Mouse (Mus musculus) embryonic facial prominence, embryonic 14.5 days (tissue): ENCODE data around the gene Orai1. TPM values are rescaled to one million over a fixed set of nuclear protein-coding genes. Genes with fewer than 3 reads are reported as not detected.
A peak's percentile ranks its signal among the peaks of the same experiment; 100 is the strongest.

Experiments used
- ATAC-seq: fragments of 200-750 bp; cut with Nextera tagmentation; 2 replicates; pipeline ENCODE4 v1.8.0; 2017; ENCODE audit warnings: low read depth, moderate number of reproducible peaks, moderate TSS enrichment
- DNase-seq: peaks from one replicate; pipeline ENCODE4 v3.0.0-alpha.2; 2015; ENCODE audit warnings: low spot score
- H3K27ac ChIP-seq: fragments of 300-500 bp; sonication (generic); replicated peaks from 2 replicates; pipeline ENCODE4 v1.5.1; 2014; ENCODE audit warnings: low read depth, mild to moderate bottlenecking, low read length, moderate library complexity
- H3K27me3 ChIP-seq: fragments of 300-500 bp; sonication (generic); replicated peaks from 2 replicates; pipeline ENCODE4 v1.6.1; 2014; ENCODE audit warnings: low read length; ENCODE audit not compliant: control insufficient read depth, insufficient read depth
- H3K36me3 ChIP-seq: fragments of 300-500 bp; sonication (generic); 2 replicates; pipeline ENCODE4 v1.6.1; 2014; ENCODE audit warnings: low read length, mixed read lengths; ENCODE audit not compliant: control insufficient read depth, insufficient read depth
- H3K4me1 ChIP-seq: fragments of 300-500 bp; sonication (generic); 2 replicates; pipeline ENCODE4 v1.6.1; 2014; ENCODE audit warnings: antibody characterized with exemption, low read length; ENCODE audit not compliant: control insufficient read depth, insufficient read depth
- H3K4me2 ChIP-seq: fragments of 300-500 bp; sonication (generic); 2 replicates; pipeline ENCODE4 v1.6.1; 2014; ENCODE audit warnings: low read depth, mild to moderate bottlenecking, low read length, moderate library complexity, mixed read lengths
- H3K4me3 ChIP-seq: fragments of 300-500 bp; sonication (generic); 2 replicates; pipeline ENCODE4 v1.5.1; 2014; ENCODE audit warnings: low read depth, mild to moderate bottlenecking, low read length
- H3K9ac ChIP-seq: fragments of 300-500 bp; sonication (generic); 2 replicates; pipeline ENCODE4 v1.6.1; 2014; ENCODE audit warnings: low read depth, mild to moderate bottlenecking, low read length, moderate library complexity, mixed read lengths
- H3K9me3 ChIP-seq: fragments of 300-500 bp; sonication (generic); 2 replicates; pipeline ENCODE4 v1.6.1; 2016; ENCODE audit warnings: low read length; ENCODE audit not compliant: control insufficient read depth
- WGBS: fragments of 180-500 bp; shearing (Covaris S2); extraction: QIAGEN DNeasy Blood & Tissue Kit; methylation state at CpG from one replicate; pipeline ENCODE4 v1.1.7; 2014; 5-methylcytosine and 5-hydroxymethylcytosine counted together
- polyA plus RNA-seq: library from polyadenylated mRNA; unstranded; fragments of >200 nt; fragmentation: Nextera tagmentation; extraction: Ambion mirVana; gene quantifications from 2 replicates; pipeline ENCODE4 v1.2.1, GENCODE M21; 2014

The Orai1 gene
- polyA plus RNA-seq, 1 experiment from 2014 or later = 20.8 TPM

DNA sequence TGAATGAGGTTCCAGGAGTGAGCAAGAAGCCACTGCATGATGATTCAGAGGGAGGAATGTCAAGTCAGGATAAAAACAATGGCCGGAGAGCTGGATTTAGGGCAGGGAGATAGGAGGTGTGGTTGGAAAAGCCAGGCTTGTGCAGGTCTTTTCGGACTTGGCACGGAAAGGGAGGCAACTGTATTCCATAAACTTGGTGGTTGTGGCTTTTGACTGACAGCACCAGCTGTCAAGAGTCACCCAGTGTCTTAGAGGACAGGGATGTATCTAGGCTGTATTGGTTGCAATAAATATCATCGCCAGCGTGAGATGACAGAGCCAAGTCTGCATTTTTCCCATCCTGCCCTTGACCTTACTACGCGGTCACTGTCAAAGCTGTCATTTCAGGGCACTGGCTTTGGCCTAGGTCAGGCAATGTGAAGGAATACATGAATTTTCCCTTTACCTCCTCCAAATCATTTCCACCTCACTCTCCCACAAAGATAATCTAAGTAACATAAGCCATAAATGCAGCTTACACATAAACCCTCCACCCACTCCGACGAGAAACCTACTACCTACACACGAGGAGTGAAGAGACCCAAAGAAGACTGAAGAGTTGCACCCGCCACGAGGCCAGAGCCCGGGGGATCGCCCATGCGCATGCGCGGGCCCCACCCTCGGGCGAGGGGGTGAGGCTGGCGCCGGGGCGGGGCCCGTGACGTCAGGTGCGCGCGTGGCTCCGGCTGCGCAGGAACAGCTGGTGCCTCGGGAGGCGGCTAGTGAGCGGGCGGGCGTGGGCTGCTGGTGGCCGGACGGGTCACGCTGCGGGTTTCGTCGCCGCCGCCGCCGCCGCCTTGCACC is 60.9 kb downstream of the Orai1 start:
- ATAC-seq = peak; percentile 94
- WGBS = 10% methylated on average over 26 of the region's 45 CpGs
- Histone ChIP-seq H3K9me3 (0 out of 2 replicates have a peak, but pooled peaks cover 5% of the 10 kb centered on the region), H3K4me1 (peaks cover 17% of the 10 kb centered on the region), H3K27ac (peak overlapping the region; percentile 79), H3K36me3 (no peaks in the 10 kb centered on the region), H3K4me3 (peak overlapping the region; percentile 87), H3K9ac (peak overlapping the region; percentile 79), H3K4me2 (peak overlapping the region; percentile 95), H3K27me3 (no peaks in the 10 kb centered on the region)
- peak; percentile 94 for DNase-seq

DNA sequence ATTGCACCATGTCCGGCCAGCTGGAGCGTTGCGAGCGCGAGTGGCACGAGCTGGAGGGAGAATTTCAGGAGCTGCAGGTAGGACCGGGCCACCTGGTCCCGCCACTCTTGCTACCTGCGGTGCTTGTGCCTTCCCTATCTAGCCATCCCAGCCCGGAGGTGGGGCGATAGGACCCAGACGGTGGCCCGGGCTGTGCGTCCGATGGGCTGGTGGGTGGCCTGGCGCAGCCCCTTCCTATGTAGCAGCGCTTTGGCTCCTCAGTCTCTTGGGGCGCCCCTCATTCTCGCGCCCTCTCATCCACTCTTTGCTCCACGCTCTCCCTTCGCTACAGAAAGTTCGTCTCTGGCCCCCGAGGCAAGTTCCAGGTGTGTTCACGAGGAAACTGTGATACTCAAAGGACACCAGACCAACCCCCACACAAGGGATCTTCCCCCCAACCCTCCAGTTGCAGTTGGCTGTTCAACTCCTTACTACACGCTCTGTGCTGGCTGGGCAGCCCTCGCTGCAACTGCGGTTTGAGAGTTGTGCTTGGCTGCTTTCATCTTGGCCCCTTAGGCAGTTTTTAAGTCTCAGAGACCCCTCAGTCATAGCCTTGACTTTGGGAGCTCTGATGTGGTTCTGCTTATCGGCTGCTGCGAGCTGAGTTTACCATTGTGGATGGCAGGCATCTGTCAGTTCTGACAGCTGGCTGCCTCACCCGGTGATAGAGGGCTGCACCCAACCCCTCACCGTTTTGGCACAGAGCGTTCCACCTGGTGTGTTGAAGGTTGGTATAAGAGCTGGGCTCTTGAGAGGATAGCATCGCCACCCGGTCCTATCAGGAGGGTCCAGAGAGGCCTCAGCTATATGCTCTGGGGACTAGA is 61.8 kb downstream of the Orai1 start:
- peak overlapping the region; percentile 79 for H3K9ac ChIP-seq
- peak; percentile 60 for DNase-seq
- 8% methylated on average over 18 of the region's 35 CpGs for WGBS

DNA sequence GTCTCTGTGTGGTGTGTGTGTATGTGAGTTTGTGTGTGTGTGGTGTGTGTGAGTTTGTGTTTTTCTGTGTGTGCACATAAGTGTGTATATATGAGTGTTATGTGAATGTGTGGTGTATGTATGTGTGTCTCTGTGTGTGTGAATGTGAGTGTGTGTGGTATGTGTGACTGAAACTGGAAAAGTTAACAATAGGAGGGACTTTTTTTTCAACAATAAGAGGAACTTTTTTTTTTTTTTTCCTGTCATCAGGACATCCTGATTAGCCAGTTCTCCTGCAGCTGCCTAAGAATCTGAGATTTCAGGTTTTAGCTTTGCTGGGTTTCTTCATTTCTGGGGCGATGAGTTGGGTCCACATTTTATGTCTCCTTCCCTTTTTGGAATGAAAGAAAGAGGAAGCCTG is 64.7 kb downstream of the Orai1 start:
- DNase-seq (no peak), ATAC-seq (no peak)
- Histone ChIP-seq H3K4me3 (no peak overlapping the region), H3K27ac (peak overlapping the region; percentile 30), H3K27me3 (no peaks in the 10 kb centered on the region), H3K9me3 (0 out of 2 replicates have a peak, but pooled peaks cover 5% of the 10 kb centered on the region), H3K4me2 (no peak overlapping the region; the same call in 1 of the 2 replicates), H3K36me3 (no peaks in the 10 kb centered on the region), H3K4me1 (peaks cover 17% of the 10 kb centered on the region), H3K9ac (no peak overlapping the region)
- 76% methylated on average over 1 of the region's 1 CpGs for WGBS

More for the DNA sequence above, 61.8 kb downstream of the Orai1 start:
- H3K9me3 ChIP-seq = 0 out of 2 replicates have a peak, but pooled peaks cover 5% of the 10 kb centered on the region
- H3K36me3 ChIP-seq = no peaks in the 10 kb centered on the region
- ATAC-seq = peak; percentile 86
- no peaks in the 10 kb centered on the region for H3K27me3 ChIP-seq
- H3K4me2 ChIP-seq = peak overlapping the region; percentile 95
- H3K4me1 ChIP-seq = peaks cover 17% of the 10 kb centered on the region
- H3K27ac ChIP-seq = peak overlapping the region; percentile 79
- H3K4me3 ChIP-seq = peak overlapping the region; percentile 87

DNA sequence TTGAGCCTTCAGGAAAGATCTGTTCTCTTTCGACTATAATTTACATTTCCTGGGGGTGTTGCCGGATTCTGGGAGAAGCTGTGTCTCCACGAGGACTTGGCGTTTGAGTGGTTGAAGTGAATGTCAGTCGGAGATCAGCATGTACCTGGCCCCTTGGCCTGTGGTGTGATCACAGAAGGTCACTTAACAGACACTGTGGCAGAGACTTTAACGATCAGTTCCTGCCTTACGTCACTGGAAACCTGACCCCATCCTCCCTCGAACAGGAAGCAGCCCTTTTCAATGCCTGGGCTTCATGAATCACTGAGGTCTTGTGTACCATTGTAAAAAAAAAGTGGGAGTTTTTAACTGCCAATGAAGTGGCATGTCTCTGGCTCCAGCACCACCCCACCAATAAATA is 65.2 kb downstream of the Orai1 start:
- H3K4me2 ChIP-seq = no peak overlapping the region; the same call in 1 of the 2 replicates
- no peak overlapping the region for H3K4me3 ChIP-seq
- no peak for DNase-seq
- WGBS = 47% methylated on average over 8 of the region's 8 CpGs
- H3K36me3 ChIP-seq = no peaks in the 10 kb centered on the region
- H3K9me3 ChIP-seq = 0 out of 2 replicates have a peak, but pooled peaks cover 5% of the 10 kb centered on the region
- peaks cover 17% of the 10 kb centered on the region for H3K4me1 ChIP-seq
- no peak for ATAC-seq
- H3K27ac ChIP-seq = peak overlapping the region; percentile 30
- H3K9ac ChIP-seq = no peak overlapping the region
- no peaks in the 10 kb centered on the region for H3K27me3 ChIP-seq

Other genes starting within 250 kb of the Orai1 start
- gene Camkk2, start 235.7 kb upstream of the Orai1 start, polyA plus RNA-seq = 27.7 and 28.4 TPM in 2 replicates
- 367 and 424 TPM in 2 replicates for gene Anapc5, start 193.7 kb upstream of the Orai1 start, polyA plus RNA-seq
- gene Rnf34, start 165.0 kb upstream of the Orai1 start, polyA plus RNA-seq = 32.8 and 37.1 TPM in 2 replicates
- gene Kdm2b, start 25.3 kb upstream of the Orai1 start, polyA plus RNA-seq = 30.1 and 31.0 TPM in 2 replicates
- 0.34 and 3.6 TPM in 2 replicates for gene Morn3, start 31.9 kb downstream of the Orai1 start, polyA plus RNA-seq
- 16.8 and 17.6 TPM in 2 replicates for gene Tmem120b, start 53.3 kb downstream of the Orai1 start, polyA plus RNA-seq
- gene Rhof, start 117.6 kb downstream of the Orai1 start, polyA plus RNA-seq = 4.1 and 5.2 TPM in 2 replicates
- gene Setd1b, start 127.1 kb downstream of the Orai1 start, polyA plus RNA-seq = 9.8 and 9.9 TPM in 2 replicates
- gene Psmd9, start 154.3 kb downstream of the Orai1 start, polyA plus RNA-seq = 49.5 and 58.1 TPM in 2 replicates
- not detected in 2 replicates for gene Hpd, start 167.7 kb downstream of the Orai1 start, polyA plus RNA-seq
- 2.5 and 3.2 TPM in 2 replicates for gene Wdr66, start 237.0 kb downstream of the Orai1 start, polyA plus RNA-seq